Mouse (Mus musculus) embryo, embryonic 9.5 days (tissue): ENCODE results near the gene Pold2.

Source experiments
- DNase-seq: peaks from one replicate; pipeline ENCODE4 v3.0.0-alpha.2; 2017; ENCODE audit errors: extremely low spot score

Pold2 gene

DNA sequence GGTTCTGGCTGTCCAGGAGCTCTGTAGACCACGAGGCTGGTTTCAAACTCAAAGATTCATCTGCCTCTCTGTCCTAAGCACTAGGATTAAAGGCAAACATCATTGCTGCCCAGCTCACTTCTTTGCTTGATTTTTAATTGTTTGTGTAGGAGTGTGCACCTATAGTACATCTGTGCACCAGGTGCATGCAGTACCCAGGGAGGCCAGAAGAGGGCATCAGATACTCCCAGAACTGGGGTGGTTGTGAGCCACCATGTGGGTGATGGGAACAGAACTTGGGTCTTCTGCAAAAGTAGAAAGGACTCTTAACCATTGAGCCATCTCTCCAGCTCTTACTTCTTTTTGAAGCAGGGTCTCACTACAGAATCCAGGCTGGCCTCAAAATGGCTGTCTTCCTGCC lies 19.4 kb downstream of the Pold2 start:
- DNase-seq: no peak

DNA sequence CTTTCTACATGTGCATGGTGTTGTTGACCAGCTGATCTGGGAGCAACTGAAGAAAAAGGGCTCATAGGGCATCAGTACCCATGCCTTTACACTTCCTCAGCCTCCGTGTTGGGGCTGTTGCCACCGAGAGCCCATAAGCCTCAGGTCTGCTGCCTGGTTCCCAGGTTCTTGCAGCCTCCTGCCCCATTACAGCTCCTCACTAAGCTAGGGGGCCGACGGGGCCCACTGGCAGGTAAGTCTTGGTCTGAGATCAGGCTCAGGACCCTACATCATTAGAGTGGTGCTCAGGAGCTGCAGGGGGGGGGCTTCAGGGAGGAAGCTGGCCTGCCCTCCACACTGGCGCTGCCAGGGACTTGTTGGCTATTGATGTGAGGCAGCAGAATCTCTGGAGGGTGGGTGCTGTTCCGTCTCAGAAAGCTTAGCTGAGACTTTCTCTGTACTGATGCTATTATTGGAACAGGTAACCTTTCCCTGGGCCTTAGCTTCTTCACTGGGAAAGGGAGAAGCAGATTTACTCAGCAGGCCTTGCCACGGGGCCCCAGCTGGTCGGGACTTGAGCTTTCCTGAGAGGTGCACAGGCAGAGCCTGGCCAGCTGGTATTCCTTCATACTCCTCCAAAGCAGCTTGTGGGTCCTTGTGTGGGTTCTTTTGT lies 21.5 kb downstream of the Pold2 start:
- no peak for DNase-seq

DNA sequence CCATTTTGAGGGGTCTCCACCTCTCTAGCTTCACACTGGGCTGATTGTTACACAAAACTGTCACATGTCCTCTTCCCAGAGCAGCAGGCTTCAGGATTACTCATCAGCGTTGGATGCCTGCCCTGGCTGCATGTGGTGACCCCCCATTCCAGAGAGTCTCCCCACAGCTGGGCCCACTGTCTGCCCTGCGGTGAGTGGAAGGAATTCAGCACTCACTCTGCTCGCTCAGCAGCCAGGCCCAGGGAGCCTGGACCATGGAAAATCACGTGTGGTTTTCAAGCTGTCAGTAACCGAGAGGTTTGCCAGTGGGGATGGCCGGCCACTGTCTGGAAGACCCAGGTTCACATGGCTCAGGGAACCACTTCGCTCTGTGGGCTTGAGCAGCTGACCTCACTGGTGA lies 22.2 kb downstream of the Pold2 start:
- no peak for DNase-seq

DNA sequence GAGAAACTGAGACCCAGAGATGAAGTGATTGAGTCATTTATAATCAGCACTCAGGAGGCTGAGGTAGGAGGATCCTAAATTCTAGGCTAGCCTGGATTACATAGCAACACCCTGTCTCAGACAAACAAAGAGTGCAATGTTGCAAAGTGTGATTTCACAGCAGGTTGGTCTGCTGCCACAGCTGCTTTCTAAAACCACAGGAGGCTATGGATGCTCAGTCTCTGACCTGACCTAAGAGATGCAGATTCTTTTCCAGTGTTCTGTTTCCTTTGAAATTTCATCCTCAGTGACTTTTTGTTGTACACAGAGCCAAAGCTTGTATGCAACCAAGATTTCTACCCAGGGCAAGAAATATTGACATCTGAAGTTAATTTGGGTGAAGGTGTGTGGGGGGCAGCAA lies 22.6 kb downstream of the Pold2 start:
- DNase-seq: no peak

DNA sequence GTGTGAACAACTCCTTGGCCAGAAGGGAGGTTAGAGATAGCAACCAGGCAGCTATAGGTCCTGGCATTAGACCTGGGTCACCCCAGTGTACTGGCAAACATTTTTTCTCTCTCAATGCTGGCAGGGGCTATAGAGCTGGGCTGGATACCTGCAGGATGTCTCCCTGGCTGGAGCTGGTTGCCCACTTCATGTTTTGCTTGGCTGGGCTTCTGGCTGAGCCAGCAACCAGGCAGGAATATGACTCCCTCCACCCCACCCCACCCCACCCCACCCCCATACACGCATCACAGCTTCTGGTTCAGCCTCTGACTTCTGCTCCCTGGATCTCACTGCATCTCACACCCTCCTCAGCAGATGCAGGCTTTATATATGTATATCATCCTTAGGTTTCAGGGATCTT lies 25.8 kb downstream of the Pold2 start:
- DNase-seq: no peak

DNA sequence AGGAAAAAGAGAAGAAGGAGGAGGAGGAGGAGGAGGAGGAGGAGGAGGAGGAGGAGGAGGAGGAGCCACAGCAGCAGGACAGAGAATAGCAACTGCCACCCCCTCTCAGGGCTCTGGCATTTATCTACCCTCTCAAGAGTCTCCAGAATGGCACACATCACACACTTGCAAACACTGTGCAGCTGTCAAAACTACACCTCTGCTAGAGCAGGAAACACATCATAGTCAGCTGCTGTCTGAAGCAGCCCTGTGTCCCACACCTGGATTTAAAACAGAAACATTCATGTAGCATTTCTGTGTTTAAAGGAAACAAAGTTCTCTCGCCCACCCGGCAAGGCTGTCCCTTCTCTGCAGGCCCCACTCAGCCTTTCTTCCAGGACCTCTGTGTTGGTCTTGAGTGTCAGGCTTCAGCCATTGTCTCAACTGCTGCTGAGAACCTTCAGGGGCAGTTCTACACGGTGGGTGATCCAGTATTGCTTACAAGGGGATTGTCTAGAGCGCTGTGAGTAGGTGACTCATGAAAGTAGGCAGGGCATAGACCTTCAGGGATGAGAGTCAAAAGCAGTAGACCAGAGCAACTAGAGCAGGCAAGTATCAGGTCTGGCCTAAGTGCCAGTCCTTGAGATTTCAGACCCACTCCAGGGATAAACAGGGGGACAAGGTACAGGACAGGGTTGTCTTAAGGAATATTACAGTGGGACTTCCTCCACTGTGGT lies 26.9 kb downstream of the Pold2 start:
- DNase-seq: no peak

DNA sequence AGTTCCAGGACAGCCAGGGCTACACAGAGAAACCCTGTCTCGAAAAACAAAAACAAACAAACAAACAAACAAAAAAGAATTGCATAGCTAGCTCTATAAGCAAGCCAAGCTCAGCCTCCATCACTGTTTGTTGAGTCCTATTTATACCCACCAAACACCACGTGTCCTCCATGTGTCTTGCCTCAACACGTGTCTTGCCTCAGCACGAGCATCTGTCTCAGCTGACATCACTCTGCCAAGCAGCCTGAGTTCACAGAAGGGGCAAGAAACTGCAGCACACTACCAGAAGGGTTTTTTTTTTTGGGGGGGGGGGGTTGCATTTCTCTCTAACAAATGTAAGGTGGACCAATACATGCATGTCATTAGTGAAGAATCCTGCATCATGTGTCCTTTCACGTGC lies 27.6 kb downstream of the Pold2 start:
- no peak for DNase-seq

DNA sequence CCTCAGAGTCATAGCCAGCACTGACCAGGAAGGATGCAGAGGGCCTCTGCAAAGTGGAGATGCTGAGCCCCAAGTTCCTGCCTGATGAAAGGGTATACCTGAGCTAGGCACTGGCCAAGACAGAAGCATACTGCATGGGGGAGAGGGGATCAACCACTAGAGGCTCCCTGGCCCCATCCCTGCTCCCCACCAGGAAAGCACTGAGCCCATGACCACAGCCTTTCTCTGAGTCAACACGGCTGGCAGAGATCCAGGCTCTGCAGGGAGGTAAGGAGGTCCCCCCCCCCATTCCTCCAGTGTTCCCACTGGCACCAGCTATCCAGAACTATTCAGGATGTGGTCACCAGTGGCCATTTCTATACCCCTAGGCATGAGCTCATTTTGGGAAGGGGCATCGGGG lies 28.8 kb downstream of the Pold2 start:
- DNase-seq: no peak

DNA sequence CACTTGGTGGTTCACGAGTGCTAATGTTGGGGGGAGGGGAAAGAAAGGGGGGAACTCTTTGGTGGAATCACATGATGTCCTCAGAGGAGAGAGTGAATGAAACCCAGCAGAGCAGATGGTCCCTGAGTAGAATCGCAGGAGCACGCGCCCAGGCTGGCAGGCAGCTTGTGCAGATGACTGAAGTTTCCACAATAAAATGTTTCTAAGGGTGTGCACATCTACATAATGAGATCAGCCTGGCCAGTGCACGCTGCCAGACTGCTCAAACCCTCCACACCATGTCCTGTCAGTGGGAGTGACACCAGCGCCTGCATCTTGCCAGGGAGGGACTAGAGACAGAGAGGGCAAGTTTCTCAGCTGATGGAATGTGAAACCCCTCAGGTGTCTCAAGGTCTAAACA lies 29.4 kb downstream of the Pold2 start:
- no peak for DNase-seq

DNA sequence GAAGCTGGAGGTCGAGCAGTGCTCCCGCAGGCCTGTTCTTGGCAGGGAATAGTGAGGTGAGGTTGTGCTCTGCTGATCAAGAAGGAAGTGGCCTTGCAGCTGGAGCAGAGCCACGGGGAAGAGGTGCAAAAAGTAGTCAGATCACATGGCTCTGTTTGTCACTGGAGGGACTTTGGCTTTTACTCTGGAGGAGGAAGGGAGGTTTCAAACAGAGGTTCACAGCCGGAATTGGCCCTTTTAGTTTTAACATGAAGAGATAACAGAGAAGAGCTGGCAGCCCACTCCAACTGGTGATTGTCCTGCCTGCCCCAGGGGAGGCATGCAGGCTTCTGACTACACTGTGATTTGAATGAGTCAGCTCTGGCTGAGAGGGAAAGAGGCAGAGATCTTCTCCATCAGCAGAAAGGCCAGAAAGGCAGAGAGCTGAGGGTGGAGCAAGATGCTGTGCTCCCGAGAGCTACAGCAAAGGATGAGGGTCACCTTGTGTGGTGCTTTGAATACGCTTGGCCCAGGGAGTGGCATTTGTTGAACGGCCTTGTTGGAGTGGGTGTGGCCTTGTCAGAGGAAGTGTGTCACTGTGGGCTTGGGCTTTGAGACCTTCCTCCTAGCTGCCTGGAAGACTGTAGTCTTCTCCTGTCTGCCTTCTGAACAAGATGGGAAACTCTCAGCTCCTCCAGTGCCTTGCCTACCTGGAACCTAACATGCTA lies 31.3 kb downstream of the Pold2 start:
- DNase-seq: no peak

DNA sequence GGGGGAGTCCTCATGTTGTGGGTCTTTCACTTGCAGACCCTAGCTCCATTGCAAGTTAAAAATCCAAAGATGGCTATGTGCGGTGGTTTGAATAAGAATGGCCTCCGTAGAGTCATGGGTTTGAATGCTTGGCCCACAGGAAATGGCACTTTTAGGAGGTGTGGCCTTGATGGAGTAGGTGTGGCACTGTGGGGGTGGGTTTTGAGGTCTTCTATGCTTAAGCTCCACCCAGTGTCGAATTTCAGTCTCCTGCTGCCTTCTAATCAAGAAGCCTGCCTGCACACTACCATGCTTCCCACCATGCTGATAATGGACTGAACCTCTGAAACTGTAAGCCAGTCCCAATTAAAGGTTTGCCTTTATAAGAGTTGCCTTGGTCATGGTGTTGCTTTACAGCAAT lies 35.0 kb downstream of the Pold2 start:
- no peak for DNase-seq

DNA sequence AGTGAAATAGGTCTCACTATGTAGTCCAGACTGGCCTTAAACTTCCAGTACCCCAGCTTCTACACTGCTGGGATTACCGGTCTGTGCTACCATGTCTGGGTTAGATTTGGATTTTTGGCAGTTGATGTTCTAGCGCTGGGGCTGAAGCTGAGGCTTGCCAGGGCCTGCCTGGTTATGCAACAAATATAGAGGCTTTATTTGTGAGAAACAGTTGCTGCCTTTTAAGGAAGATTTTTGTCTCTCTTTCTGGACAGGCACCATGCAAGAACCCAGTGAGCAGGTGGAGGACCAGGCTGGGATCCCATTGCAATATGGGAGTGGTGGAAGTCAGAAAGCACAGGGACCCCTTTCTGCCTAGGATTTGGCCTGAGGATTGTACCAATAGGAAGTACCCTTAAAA lies 36.3 kb downstream of the Pold2 start:
- DNase-seq: no peak

DNA sequence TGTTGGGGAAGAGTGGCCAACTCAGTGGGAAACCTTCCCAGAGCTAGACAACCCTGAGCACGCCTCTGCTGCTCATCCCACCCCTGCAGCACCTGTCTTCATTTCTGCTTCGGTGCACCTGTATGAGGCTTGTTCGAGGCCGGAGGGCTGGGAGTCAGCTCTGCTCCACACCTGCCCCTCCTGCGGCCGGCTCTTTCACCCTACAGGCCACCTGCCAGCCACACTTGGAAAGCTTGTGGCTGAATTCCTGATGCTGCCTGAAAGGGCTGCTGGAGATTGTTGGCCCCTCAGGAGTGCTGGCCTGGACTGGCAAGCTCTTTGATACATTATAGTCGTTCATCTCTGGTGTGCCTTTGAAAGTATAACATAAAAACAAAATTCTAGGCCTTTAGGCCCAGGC lies 37.7 kb downstream of the Pold2 start:
- DNase-seq: no peak

DNA sequence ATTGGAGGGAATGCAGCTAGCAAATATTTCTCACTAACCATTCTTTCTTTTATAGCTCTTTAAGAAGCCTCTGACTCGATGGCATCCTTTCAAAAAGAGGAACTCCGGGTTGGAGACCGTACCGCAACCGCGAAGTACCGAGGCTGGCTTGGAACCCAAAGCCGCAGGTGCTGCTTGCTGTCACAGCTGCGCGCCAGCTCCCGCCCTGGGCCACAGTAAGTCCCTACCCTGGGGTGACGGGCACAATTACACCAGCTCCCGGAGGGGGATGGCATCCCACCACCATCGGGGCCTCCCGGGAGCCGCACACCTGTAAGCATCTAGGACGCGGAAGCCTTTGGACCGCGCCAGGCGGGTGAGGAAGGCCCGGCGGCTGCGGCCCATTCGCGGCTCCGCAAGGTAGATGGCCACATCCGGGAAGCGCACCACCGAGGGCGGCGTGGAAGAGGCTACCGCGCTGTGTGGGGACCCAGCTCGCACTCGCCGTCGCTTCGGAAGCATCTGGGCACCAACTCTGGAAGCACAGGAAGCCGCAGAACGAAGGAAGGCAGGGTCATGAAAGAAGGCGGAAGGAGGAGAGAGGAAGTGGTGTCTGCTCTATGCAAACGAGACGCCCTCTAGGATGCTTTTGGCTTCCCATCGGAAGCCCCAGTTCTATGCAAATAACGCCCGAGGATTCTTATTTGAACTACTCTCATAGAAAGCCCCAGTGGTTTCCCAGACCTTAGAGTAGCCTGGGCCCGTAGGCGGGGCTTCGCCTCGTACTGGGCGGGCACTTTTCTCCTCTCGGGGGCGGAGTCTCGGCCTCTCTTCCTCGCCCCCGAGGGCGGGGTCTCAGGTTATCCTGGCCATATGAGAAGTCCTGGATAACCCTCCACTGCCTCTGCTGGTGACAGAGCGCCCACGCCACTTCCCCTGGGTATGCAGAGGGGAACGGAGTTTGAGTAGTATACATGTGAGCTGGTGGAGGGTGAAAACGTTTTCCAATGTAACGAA lies 40.5 kb downstream of the Pold2 start, which contains the start of gene Polm:
Gene Polm (minus strand): TSS at position 766 of the 996 bp plus-strand sequence.
- peak; percentile 94 for DNase-seq

DNA sequence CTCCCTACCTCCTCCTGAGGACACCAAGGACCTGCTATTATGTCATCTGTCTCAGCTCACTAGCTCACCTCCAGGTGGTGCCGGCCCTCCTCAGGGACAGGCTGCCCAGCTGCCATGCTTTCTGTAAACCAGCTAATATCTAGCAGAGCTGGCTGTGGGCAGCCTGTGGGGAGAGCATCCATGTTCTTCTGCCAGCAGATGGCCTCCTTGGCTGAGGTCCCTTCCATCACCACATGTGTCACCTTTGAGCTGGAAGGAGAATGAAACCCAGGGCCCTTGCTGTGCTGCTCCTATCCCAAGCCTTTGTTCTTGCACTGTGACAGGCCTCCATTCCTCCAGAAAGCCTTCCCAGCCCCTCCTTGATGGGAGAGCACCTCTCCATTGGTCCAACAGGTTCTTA lies 42.0 kb downstream of the Pold2 start:
- DNase-seq: no peak

DNA sequence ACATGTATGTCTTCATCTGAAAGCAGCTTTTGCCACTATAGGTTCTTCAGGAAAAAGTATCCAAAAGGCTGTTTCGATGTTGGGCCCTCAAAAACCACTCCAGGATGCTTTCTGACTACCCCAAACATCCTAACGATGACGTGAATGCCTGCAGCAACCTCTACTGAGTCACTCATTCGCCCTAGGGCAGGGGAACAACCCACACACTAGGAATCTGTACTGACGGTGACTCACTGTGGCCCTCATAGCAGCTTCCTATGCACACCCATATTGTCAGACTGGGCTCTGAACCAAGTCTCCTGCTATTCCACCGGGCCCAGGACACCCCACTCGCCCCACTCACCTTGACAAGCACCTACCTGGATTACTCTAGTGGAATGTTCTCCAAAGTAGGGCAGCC lies 43.0 kb downstream of the Pold2 start:
- no peak for DNase-seq

DNA sequence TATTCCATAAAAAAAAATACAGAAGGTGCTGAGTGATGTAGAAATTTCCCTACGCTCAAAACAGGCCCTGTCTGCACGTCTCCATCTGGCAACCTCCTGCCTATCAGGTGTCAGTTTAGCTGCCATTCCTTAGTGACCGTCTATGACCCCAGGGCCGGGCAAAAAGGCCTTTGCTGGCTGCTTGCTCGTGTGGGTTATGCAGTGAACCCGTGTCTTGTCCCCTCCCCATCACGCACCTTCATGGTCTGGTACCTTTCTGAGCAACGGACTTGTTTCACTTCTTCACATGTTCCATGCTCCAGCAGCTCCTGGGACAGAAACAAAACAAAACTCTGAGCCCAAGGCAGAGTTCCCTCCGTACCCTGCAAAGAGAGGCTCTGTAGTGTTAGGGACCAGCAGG lies 43.6 kb downstream of the Pold2 start:
- no peak for DNase-seq

DNA sequence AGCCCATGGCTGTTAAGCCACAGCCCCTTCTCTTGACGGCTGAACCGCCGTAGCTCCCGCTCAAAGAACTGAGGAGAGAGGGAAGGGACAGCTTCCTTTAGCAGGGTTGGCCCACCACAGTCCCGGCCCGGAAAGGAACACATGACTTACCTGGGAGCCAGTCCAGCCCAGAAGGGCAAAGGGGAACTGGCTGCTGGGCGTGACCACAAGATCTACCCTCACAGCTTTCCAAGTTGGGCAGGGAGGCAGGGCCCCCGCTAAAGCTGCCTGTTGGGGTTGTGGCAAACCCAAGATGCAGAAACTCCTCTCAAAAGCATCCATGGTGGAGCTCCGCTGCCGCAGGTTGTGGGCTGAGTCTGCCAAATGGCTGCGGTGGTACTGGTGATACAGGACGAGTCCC lies 48.8 kb downstream of the Pold2 start:
- no peak for DNase-seq

DNA sequence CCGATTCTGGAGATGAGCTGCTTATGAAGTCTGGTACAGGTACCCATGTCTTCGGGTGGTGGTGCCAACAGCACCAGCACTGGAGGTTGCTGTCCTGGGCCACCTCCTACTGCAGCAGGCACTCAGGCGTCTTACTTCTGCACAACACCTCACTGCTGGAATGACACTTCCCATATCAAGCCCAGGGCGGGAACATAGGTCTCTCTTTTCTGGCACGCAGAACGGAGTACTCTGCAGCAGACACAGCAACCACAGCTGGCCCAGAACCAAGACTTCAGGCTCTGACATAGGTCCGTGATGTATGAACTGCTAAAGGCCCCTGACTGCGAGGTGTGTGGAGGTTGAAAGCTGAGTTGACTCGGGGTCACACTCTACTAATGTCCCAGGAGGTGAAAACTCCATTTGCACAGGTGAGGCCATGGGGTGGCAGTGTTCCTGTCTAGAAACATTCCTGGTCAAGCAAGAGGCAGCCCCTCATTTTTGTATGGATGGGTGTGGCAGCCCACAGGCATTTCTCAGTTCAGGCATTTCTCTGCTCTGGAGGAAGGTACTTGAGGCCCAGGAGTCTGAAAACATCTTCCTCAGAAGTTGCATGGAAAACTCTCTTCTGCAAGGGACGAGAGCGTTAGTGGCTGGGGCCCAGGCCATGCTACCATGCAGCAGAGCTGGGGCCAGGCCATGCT lies 49.4 kb downstream of the Pold2 start:
- DNase-seq: no peak

DNA sequence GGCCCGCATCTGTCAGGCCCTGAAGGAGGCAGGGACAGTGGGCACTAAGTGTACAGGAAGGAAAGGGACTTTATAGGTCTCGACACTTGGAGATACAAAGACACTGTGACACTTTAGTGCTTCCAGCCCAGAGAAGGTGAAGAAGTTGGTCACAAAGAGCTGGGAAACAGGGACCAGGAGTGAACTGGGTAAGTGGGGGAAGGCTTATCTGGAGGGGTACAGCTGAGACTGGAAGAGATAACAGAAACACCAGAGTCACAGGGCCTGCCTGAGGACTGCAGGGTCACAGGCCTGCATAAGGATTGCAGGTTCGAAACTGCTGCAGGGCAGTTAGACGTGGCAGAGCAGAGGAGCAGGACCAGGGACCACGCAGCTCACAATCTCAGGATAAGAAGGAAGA lies 50.2 kb downstream of the Pold2 start:
- no peak for DNase-seq

DNA sequence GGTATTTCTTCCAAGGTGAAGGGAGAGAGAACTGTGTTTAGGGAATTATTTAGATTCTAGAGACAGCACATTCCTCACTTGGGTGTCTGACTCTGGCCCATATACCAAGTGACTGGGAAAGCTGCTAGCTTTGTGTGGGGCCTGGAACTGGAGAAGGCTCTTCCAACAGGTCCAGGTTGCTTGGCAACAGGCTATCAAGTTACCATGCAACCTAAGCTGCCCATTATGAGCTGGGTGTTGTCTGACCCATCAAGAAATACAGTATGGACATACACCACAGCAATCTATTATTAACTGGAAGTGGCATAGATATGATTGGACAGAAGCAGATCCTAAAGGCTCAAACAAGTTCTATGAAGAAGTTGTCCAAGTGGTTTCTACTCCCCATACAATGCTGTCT lies 52.7 kb downstream of the Pold2 start:
- DNase-seq: no peak
